Mouse (Mus musculus): ENCODE data around the gene Krt222.
"Not testable (repeated sequence)": the region's sequence is repeated elsewhere in the genome, so short reads cannot be mapped to it uniquely, and the experiment has no call there.

The Krt222 gene

GRCm38 (mm10) chr11:99243820-99244374 is at the start of gene Krt222:
TSS of gene Krt222 (minus strand) at chr11:99244085.
- no peak for DNase-seq (ENCODE audit: low spot score)

DNA sequence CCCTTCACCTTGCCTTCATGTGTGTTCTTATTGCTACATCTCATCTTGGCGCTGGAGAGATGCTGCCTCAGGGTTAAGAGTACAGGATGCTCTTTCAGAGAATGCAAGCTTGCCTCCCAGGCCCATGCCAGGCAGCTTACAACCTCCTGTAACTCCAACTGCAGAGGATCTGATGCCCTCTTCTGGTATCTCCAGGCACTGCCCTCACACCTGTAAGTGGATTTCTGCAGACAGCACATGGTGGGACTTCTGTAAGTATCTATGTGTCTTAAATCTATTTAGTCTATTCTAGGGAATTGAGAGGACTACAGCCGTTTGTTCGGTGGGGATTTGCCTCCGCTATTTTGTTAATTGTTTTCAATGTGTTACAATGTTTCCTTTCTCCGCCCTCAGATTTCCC is 49.0 kb upstream of the Krt222 start:
- DNase-seq (ENCODE audit: low spot score) = no peak

- no peak for DNase-seq (ENCODE audit: low spot score)
These were observed 41.0 kb upstream of the Krt222 start, which contains the start of gene Krt24 for GRCm38 (mm10) chr11:99284833-99285312. TSS of gene Krt24 (minus strand) at chr11:99285262.

- no peak for DNase-seq (ENCODE audit: low spot score)
These were observed 40.1 kb upstream of the Krt222 start for GRCm38 (mm10) chr11:99284011-99284410.

DNA sequence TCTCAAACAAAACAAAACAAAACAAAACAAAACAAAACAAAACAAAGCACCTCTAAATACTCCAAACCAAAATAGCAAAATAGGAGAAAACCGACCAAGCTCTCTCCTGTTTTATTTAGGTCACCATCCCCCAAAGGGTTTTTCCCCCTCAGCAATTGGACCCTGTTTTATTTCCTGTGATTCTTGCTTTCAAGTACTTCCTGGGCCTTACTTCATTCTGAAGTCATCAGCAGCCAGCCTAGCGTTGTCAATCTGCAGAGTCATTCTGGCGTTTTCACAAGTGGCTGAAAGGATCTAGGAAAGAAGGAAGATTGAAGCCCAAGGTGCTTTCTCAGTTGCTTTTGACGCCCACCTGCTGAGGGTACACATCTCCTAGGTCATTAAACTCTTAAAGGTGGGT is 39.4 kb upstream of the Krt222 start:
- no peak for DNase-seq (ENCODE audit: low spot score)

DNA sequence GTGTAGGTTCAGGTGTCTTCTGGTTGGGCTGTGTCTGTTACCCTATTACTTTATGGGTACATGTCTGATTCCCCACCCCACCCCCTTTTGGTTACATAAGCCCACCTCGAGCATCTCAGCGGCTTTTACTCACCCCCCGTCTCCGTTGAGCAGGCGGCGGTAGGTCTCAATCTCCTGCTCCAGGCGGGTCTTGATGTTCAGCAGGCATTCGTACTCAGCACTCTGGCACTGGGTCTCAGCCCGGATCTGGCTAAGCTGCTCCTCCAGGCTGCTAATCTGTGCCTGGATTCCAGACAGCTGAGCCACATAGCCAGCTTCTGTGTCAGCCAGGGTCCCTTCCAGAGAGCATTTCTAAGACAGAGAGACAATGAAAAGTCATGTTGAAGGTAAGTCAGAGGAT is 37.2 kb upstream of the Krt222 start:
- no peak for DNase-seq (ENCODE audit: low spot score)

GRCm38 (mm10) chr11:99279986-99280385 is 36.1 kb upstream of the Krt222 start:
- no peak for DNase-seq (ENCODE audit: low spot score)

- DNase-seq (ENCODE audit: low spot score) = no peak
These were observed 32.9 kb upstream of the Krt222 start for GRCm38 (mm10) chr11:99276786-99277185.

GRCm38 (mm10) chr11:99275624-99276023 is 31.7 kb upstream of the Krt222 start:
- DNase-seq (ENCODE audit: low spot score) = no peak

- no peak for DNase-seq (ENCODE audit: low spot score)
These were observed 28.8 kb upstream of the Krt222 start for GRCm38 (mm10) chr11:99272721-99273120.

- DNase-seq (ENCODE audit: low spot score) = no peak
These were observed 25.3 kb upstream of the Krt222 start for GRCm38 (mm10) chr11:99269192-99269591.

GRCm38 (mm10) chr11:99265796-99266195 is 21.9 kb upstream of the Krt222 start:
- DNase-seq (ENCODE audit: low spot score) = no peak

DNA sequence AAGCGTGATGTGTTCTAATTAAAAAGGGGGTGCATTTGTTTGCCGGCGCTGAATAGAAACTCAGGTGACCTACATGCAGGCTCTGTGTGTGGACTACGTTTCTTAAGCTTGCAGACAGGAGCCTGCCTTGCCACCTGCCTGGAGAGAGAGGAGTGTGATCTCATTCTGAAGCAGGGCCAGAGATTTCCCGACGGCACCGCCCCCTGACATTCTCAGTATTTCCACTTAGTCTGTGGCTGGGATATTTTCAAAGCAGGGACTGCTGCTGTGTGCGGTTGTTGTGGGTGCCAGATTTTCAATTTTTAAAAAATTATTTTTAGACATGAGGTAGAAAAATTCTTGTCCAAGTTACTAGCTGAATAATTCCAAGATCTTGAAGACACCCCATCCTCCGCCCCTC is 21.3 kb upstream of the Krt222 start:
- DNase-seq (ENCODE audit: low spot score) = no peak

- no peak for DNase-seq (ENCODE audit: low spot score)
These were observed 12.3 kb upstream of the Krt222 start for GRCm38 (mm10) chr11:99256213-99256612.

DNA sequence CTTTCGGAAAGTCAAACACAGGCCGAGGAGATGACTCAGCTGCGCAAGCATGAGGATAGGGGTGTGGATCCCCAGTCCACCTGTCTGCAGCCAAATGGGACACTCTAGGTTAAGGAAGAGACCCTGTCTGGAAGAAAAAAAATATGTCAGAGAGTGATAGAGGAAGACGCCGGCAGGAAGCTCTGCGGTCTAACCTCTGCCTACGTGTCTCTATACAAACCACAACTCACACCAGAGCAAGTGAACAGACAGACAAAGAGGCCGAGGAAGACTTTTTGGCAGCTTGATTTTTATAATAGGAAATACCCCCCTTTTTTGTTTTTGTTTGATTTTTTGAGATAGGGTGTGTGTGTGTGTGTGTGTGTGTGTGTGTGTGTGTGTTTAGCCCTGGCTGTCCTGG is 11.4 kb upstream of the Krt222 start:
- no peak for DNase-seq (ENCODE audit: low spot score)

- DNase-seq (ENCODE audit: low spot score) = no peak
These were observed 10.0 kb upstream of the Krt222 start for GRCm38 (mm10) chr11:99253893-99254292.

- no peak for DNase-seq (ENCODE audit: low spot score)
These were observed 8.8 kb upstream of the Krt222 start for GRCm38 (mm10) chr11:99252671-99253070.

DNA sequence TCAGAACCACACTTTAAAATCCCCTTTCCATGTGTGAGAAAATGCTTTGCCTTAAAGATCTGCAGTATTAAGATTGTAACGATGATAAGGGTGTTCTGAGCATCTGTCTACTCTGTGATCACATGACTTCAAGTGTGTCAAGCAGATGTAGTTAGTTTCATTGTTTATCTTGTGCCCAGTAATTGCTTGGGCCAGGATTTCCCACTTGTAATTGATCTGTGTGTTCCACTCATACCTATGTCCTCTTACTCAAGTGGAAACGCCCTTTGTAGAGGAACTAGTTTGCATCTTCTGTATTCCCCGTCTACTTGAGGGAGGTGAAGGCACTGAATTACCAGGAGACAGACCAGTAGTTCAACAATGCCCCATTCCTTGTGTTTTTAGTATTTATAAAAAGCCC is 6.8 kb upstream of the Krt222 start:
- DNase-seq (ENCODE audit: low spot score) = no peak

DNA sequence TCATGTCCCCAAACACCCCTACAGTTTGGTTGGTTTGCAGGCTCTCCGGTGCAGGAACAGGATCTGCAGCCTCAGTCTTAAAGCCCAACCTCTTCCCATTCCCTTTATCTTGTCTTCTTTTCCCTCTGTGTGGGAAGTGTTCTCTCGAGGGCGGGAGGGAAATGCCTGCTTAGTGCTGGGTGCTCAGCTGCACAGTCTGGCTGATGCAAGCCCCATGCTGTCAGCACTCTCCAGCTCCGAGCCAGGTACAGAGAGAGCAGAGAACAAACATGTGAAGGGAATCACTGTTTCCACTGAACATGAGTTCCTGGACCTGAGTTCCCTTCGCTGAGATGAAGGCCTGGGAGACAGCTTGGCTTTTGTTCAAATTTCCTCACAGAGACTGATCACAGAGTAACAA is 6.4 kb upstream of the Krt222 start:
- DNase-seq (ENCODE audit: low spot score) = no peak

- no peak for DNase-seq (ENCODE audit: low spot score)
These were observed 5.2 kb upstream of the Krt222 start for GRCm38 (mm10) chr11:99249115-99249514.

- no peak for DNase-seq (ENCODE audit: low spot score)
These were observed 4.0 kb upstream of the Krt222 start for GRCm38 (mm10) chr11:99247916-99248315.

DNA sequence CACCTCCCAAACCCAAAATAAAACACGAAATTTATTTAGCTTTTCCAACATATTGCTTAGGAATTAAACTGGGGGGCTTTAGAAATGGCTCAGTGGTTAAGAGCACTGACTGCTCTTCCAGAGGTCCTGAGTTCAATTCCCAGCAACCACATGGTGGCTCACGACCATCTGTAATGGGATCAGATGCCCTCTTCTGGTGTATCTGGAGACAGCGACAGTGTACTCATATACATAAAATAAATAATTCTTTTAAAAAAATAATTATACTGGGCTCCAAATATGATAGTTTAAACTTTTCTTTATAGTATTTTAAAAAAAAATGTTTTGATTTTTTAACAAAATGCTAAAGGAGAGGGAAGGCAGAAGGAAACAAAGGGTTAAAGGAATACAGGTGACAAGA is 634 bp upstream of the Krt222 start:
- DNase-seq (ENCODE audit: low spot score) = not testable (repeated sequence)

- no peak for DNase-seq (ENCODE audit: low spot score)
These were observed 575 bp downstream of the Krt222 start for GRCm38 (mm10) chr11:99243200-99243819.

DNA sequence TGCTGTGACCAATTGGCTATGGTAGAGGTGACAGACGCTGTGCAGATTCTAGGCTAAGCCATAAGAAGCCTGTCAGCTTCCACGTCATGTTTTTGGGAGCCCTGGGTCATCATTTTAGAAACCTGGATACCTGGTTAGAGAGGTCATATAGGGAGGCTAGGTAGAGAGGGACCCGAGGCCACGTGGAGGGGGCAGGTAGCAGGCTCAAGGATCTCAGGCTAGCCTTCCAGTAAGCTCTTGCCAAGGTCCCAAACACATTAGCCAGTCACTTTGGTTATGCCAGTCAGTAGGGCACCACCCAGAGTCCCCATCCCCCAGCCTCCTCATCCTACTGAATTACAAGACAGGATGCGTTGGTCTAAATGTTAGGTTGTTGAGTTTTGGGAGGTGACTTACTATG is 1.8 kb downstream of the Krt222 start:
- DNase-seq (ENCODE audit: low spot score) = no peak

All from ovary, adult 18-20 months (tissue).